Mouse (Mus musculus): Measurements from ENCODE around the gene Ncam1. TPM values are rescaled to one million over a fixed set of nuclear protein-coding genes. Genes with fewer than 3 reads are reported as not detected.

Ncam1 gene
- polyA plus RNA-seq, 1 experiment = 3.2 TPM

DNA sequence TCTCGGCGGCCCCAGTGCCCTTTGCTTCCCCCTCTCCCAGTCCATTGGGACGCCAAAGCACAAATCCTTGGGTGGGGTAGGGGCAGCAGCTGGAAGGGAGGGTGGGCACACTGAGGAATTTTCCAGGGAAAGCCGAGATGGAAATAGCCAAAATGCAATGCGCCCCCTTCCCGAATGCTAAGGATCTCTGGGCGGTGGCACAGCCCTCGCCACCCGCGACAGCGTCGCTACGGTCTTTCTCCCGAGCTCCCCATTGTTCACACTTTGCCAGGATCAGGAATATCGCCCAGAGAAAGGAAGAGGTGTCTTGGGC lies 1.3 kb downstream of the Ncam1 start:
- Histone ChIP-seq H3K27ac (ENCODE audit: insufficient read depth, low read depth, low read length) (no peak overlapping the region), H3K4me3 (ENCODE audit: insufficient read depth, low read depth, low read length) (peak overlapping the region; percentile 70), H3K27me3 (replicated peaks; ENCODE audit: control insufficient read depth, insufficient read depth, low read length) (no peaks in the 10 kb centered on the region), H3K4me1 (ENCODE audit: control insufficient read depth, insufficient read depth, low read length) (no peaks in the 10 kb centered on the region), H3K36me3 (ENCODE audit: control insufficient read depth, insufficient read depth, low read length) (no peaks in the 10 kb centered on the region)
- DNase-seq = no peak
- under 1% methylated on average over 15 of the region's 15 CpGs for WGBS
- no peak for TF ChIP-seq CTCF (conservative IDR thresholded peaks at IDR 0.05; ENCODE audit: insufficient read depth, insufficient read length, low read depth, low read length)
- no peak for TF ChIP-seq POLR2A (IDR thresholded peaks at IDR 0.05; ENCODE audit: low read depth, low read length)

DNA sequence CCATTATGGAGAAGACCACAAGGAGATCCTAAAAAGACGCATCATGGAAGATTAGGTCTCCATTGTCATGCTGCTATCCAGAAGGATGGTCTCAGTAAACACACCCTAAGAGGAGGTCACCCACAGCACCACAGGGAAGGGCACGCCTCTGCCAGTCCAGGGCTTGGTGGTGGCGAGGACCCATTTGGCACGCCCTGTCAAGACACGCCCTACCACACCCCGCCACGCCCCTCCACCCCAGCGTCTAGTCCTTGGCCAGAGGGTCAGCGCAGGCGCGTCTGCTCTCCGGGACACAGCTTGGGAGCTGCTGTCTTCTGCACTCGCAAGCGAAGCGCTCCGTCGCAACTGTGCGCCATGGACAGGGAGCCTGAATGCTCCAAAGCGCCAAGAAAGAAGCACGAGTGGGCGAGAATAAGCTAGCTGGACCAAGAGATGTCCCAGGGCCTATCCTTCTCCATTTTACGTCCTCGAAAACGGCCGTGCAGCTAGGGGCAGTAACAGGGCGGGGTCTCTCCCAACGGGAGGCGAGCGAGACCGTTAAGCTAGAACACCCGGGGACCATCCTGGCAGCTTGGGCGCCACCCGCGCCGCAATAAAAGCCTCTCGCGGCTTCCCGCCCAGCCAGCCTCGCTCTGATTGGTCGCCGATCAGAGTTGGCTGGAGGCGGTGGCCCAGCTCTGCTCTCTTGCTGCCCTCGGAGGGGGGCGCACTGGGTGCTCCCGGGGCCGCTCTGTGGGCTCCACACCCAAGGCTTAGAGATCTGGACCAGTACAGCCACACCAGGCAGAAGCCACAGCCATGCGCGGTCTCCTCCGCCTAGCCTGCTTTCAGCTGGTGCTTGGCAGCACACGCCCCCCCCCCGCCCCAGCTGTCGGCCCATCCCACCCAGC lies 1.9 kb downstream of the Ncam1 start:
- no peaks in the 10 kb centered on the region for H3K36me3 ChIP-seq (ENCODE audit: control insufficient read depth, insufficient read depth, low read length)
- no peaks in the 10 kb centered on the region for H3K4me1 ChIP-seq (ENCODE audit: control insufficient read depth, insufficient read depth, low read length)
- peak overlapping the region; percentile 70 for H3K4me3 ChIP-seq (ENCODE audit: insufficient read depth, low read depth, low read length)
- H3K27ac ChIP-seq (ENCODE audit: insufficient read depth, low read depth, low read length) = no peak overlapping the region
- no peak for TF ChIP-seq CTCF (conservative IDR thresholded peaks at IDR 0.05; ENCODE audit: insufficient read depth, insufficient read length, low read depth, low read length)
- TF ChIP-seq POLR2A (IDR thresholded peaks at IDR 0.05; ENCODE audit: low read depth, low read length) = no peak
- 1% methylated on average over 52 of the region's 52 CpGs for WGBS
- no peaks in the 10 kb centered on the region for H3K27me3 ChIP-seq (replicated peaks; ENCODE audit: control insufficient read depth, insufficient read depth, low read length)
- peak; percentile 44 for DNase-seq

DNA sequence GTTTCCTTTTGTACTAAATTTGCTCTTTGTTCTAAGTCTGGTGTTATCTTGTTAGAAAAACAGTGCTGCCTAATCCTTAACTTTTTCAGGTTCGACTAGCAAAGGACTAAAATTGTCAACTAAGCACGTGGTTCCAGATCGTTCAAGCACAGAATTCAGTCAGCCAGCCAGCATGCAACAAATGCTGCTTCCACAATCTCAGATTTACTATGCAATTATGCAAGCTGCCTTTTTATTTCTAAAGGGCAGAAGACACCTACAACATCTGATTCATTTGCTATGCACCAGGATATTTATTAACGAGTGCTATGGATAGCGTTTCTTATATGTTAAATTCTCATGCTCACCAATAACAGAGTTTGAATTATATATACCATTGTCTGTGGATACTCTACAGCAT lies 2.8 kb downstream of the Ncam1 start:
- no peak for TF ChIP-seq CTCF (conservative IDR thresholded peaks at IDR 0.05; ENCODE audit: insufficient read depth, insufficient read length, low read depth, low read length)
- no peak for TF ChIP-seq POLR2A (IDR thresholded peaks at IDR 0.05; ENCODE audit: low read depth, low read length)
- DNase-seq = no peak
- Histone ChIP-seq H3K4me3 (ENCODE audit: insufficient read depth, low read depth, low read length) (no peak overlapping the region), H3K4me1 (ENCODE audit: control insufficient read depth, insufficient read depth, low read length) (no peaks in the 10 kb centered on the region), H3K27ac (ENCODE audit: insufficient read depth, low read depth, low read length) (no peak overlapping the region), H3K27me3 (replicated peaks; ENCODE audit: control insufficient read depth, insufficient read depth, low read length) (no peaks in the 10 kb centered on the region), H3K36me3 (ENCODE audit: control insufficient read depth, insufficient read depth, low read length) (no peaks in the 10 kb centered on the region)
- WGBS = 53% methylated on average over 5 of the region's 5 CpGs

DNA sequence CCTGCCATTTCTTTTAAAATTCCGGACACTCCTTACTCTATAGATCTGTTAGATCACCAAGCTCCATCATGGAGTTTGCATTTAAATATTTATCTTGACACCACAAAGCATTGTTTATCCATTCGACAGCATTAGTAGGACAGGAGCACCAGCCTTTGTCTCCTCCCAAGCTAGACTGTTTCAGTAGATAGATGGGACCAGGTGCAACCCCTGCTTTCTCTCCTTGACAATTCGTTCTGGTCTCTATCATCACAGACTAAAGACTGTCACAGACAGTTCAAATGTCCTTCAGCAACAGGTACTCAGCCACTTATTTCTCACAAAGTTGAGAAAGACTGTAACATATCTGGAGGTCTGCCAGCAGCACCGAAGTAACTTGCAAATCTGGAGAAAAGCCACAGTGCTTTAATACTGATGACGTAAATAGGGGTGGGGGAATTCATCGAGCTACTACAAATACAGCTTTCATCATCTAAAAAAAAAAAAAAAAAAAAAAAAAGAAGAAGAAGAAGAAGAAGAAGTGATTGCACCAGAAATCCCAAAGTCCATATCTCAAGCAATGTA lies 4.7 kb downstream of the Ncam1 start:
- TF ChIP-seq CTCF (conservative IDR thresholded peaks at IDR 0.05; ENCODE audit: insufficient read depth, insufficient read length, low read depth, low read length) = no peak
- no peak for TF ChIP-seq POLR2A (IDR thresholded peaks at IDR 0.05; ENCODE audit: low read depth, low read length)
- no peak overlapping the region for H3K27ac ChIP-seq (ENCODE audit: insufficient read depth, low read depth, low read length)
- H3K4me3 ChIP-seq (ENCODE audit: insufficient read depth, low read depth, low read length) = no peak overlapping the region
- no peaks in the 10 kb centered on the region for H3K36me3 ChIP-seq (ENCODE audit: control insufficient read depth, insufficient read depth, low read length)
- no peak for DNase-seq
- H3K27me3 ChIP-seq (replicated peaks; ENCODE audit: control insufficient read depth, insufficient read depth, low read length) = no peaks in the 10 kb centered on the region
- WGBS = 64% methylated on average over 6 of the region's 6 CpGs
- no peaks in the 10 kb centered on the region for H3K4me1 ChIP-seq (ENCODE audit: control insufficient read depth, insufficient read depth, low read length)

DNA sequence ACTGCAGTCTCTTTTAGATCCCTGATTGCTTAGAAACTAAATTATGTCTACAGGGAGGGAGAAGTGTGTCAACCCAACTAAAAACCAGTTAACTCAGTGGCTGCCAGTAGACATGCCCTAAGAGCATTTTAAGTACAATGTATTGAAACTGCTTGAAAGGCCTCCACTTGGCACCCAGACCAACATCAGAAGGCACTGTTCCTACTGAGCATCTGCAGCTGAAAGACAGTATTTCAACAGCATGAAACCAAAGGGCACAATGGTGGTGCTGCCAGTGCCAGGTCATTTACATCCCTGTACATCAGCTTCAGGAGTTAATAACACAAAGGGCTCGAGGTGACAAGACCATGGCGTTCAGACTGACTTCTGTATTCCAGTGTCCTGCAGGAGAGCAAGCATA lies 5.5 kb downstream of the Ncam1 start:
- TF ChIP-seq CTCF (conservative IDR thresholded peaks at IDR 0.05; ENCODE audit: insufficient read depth, insufficient read length, low read depth, low read length) (no peak), POLR2A (IDR thresholded peaks at IDR 0.05; ENCODE audit: low read depth, low read length) (no peak)
- 86% methylated on average over 2 of the region's 2 CpGs for WGBS
- H3K27ac ChIP-seq (ENCODE audit: insufficient read depth, low read depth, low read length) = no peak overlapping the region

DNA sequence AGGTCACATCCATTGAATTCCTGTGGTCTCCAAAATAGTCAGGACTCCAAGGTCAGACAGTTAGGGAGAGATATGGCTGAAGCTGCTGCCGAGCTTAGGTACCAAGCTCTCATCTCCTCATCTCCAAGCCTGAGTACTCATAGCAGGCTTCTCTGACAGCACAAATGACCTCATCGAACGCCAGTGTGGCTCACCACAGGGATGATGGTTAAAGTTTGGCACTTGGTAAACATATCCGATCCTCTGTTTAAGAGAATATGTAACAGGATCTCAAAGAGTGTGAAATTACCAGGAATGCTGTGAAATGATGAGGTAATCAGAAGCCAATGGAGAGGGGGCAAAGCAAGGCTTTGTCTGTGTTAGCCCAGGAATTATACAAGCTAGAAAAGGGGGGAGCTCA lies 6.1 kb downstream of the Ncam1 start:
- H3K4me3 ChIP-seq (ENCODE audit: insufficient read depth, low read depth, low read length) = no peak overlapping the region
- DNase-seq = no peak

More for the DNA sequence above, 5.5 kb downstream of the Ncam1 start:
- H3K36me3 ChIP-seq (ENCODE audit: control insufficient read depth, insufficient read depth, low read length) = no peaks in the 10 kb centered on the region
- no peaks in the 10 kb centered on the region for H3K27me3 ChIP-seq (replicated peaks; ENCODE audit: control insufficient read depth, insufficient read depth, low read length)
- H3K4me3 ChIP-seq (ENCODE audit: insufficient read depth, low read depth, low read length) = no peak overlapping the region
- DNase-seq = no peak
- no peaks in the 10 kb centered on the region for H3K4me1 ChIP-seq (ENCODE audit: control insufficient read depth, insufficient read depth, low read length)

DNA sequence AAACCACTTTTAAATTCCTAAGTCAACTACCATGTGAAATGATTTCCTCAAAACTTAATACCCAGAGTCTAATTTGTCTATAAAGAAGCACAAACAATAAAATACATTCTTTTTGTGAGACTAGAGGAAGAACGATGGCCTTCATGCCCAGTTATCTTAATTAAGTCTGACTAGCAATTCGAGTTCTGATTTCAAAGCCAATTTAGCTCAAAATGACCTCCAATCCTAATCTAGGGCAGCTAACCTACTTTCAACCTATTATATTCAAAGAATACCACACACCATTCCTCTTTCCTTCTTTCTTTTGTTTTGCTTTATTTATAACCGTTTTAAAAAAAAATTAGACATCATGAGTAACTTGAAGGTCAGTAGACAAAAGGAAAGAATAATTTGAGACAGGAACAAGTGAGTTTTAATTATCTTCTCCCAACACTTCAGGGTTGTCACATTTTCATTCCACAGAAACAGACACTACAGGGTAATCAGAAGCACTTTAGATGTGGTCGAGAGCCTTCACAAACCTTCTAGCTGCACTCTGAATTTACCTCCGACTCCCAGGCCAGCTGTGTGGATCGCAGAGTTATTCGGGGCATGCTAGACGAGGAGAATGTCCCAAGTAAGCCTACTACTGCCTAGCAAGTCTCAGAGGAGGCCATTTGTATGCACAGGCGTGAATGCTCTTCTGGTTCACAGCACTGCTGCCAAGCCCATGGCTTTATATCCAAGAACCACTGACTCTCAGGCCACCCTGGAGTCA lies 17.5 kb downstream of the Ncam1 start:
- H3K4me3 ChIP-seq (ENCODE audit: insufficient read depth, low read depth, low read length) = no peak overlapping the region
- whole genome bisulfite sequencing = 65% methylated on average over 9 of the region's 9 CpGs
- DNase-seq = no peak
- H3K36me3 ChIP-seq (ENCODE audit: control insufficient read depth, insufficient read depth, low read length) = no peaks in the 10 kb centered on the region
- TF ChIP-seq POLR2A (IDR thresholded peaks at IDR 0.05; ENCODE audit: low read depth, low read length) (no peak), CTCF (conservative IDR thresholded peaks at IDR 0.05; ENCODE audit: insufficient read depth, insufficient read length, low read depth, low read length) (no peak)
- H3K4me1 ChIP-seq (ENCODE audit: control insufficient read depth, insufficient read depth, low read length) = no peaks in the 10 kb centered on the region
- no peak overlapping the region for H3K27ac ChIP-seq (ENCODE audit: insufficient read depth, low read depth, low read length)
- H3K27me3 ChIP-seq (replicated peaks; ENCODE audit: control insufficient read depth, insufficient read depth, low read length) = no peaks in the 10 kb centered on the region

More for the DNA sequence above, 6.1 kb downstream of the Ncam1 start:
- Histone ChIP-seq H3K27ac (ENCODE audit: insufficient read depth, low read depth, low read length) (no peak overlapping the region), H3K36me3 (ENCODE audit: control insufficient read depth, insufficient read depth, low read length) (no peaks in the 10 kb centered on the region), H3K27me3 (replicated peaks; ENCODE audit: control insufficient read depth, insufficient read depth, low read length) (no peaks in the 10 kb centered on the region), H3K4me1 (ENCODE audit: control insufficient read depth, insufficient read depth, low read length) (no peaks in the 10 kb centered on the region)
- WGBS = 70% methylated on average over 4 of the region's 4 CpGs
- TF ChIP-seq CTCF (conservative IDR thresholded peaks at IDR 0.05; ENCODE audit: insufficient read depth, insufficient read length, low read depth, low read length) (no peak), POLR2A (IDR thresholded peaks at IDR 0.05; ENCODE audit: low read depth, low read length) (no peak)
